Mouse (Mus musculus) midbrain, postnatal 0 days (tissue): ENCODE measurements around the gene Mrpl11. TPM values are rescaled to one million over a fixed set of nuclear protein-coding genes. Genes with fewer than 3 reads are reported as not detected.
A peak's percentile ranks its signal among the peaks of the same experiment; 100 is the strongest.
"Not testable (repeated sequence)": the region's sequence is repeated elsewhere in the genome, so short reads cannot be mapped to it uniquely, and the experiment has no call there.

Source experiments
- ATAC-seq: fragments of 200-750 bp; cut with Nextera tagmentation; 2 replicates; pipeline ENCODE4 v1.8.0; 2017; ENCODE audit warnings: moderate number of reproducible peaks, mild to moderate bottlenecking, moderate TSS enrichment, moderate library complexity; ENCODE audit not compliant: low FRiP score
- DNase-seq: peaks from one replicate; pipeline ENCODE4 v3.0.0-alpha.2; 2015; ENCODE audit warnings: low spot score
- H3K27ac ChIP-seq: fragments of 300-500 bp; sonication (generic); 2 replicates; pipeline ENCODE4 v1.5.1; 2014; ENCODE audit warnings: low read depth, mild to moderate bottlenecking, low read length, mixed read lengths
- H3K27me3 ChIP-seq: fragments of 300-500 bp; sonication (generic); 2 replicates; pipeline ENCODE4 v1.6.1; 2014; ENCODE audit warnings: low read length, control low read depth, mixed read lengths; ENCODE audit not compliant: insufficient read depth
- H3K36me3 ChIP-seq: fragments of 300-500 bp; sonication (generic); 2 replicates; pipeline ENCODE4 v1.6.1; 2014; ENCODE audit warnings: low read length, control low read depth, mixed read lengths; ENCODE audit not compliant: insufficient read depth
- H3K4me1 ChIP-seq: fragments of 300-500 bp; sonication (generic); 2 replicates; pipeline ENCODE4 v1.6.1; 2014; ENCODE audit warnings: mild to moderate bottlenecking, control low read depth, antibody characterized with exemption, low read length, mixed read lengths; ENCODE audit not compliant: insufficient read depth
- H3K4me2 ChIP-seq: fragments of 300-500 bp; sonication (generic); 2 replicates; pipeline ENCODE4 v1.6.1; 2014; ENCODE audit warnings: low read depth, mild to moderate bottlenecking, low read length, mixed read lengths; ENCODE audit not compliant: poor library complexity, severe bottlenecking
- H3K4me3 ChIP-seq: fragments of 300-500 bp; sonication (generic); 2 replicates; pipeline ENCODE4 v1.5.1; 2014; ENCODE audit warnings: low read depth, mild to moderate bottlenecking, low read length, moderate library complexity
- H3K9ac ChIP-seq: fragments of 300-500 bp; sonication (generic); replicated peaks from 2 replicates; pipeline ENCODE4 v1.6.1; 2014; ENCODE audit warnings: mild to moderate bottlenecking, low read length, moderate library complexity, mixed read lengths; ENCODE audit not compliant: poor library complexity, severe bottlenecking
- H3K9me3 ChIP-seq: fragments of 300-500 bp; sonication (generic); 2 replicates; pipeline ENCODE4 v1.6.1; 2016; ENCODE audit warnings: low read length, control low read depth
- CTCF ChIP-seq: IDR thresholded peaks from 2 replicates; pipeline ENCODE4 v1.5.1; 2016; ENCODE audit warnings: antibody characterized with exemption, mild to moderate bottlenecking
- WGBS: fragments of 180-500 bp; shearing (Covaris S2); extraction: QIAGEN DNeasy Blood & Tissue Kit; methylation state at CpG from one replicate; pipeline ENCODE4 v1.1.7; 2014; 5-methylcytosine and 5-hydroxymethylcytosine counted together
- polyA plus RNA-seq: library from polyadenylated mRNA; unstranded; fragments of >200 nt; fragmentation: Nextera tagmentation; extraction: Ambion mirVana; gene quantifications from 2 replicates; pipeline ENCODE4 v1.2.1, GENCODE M21; 2015
- total RNA-seq: library from RNA; depleted of rRNA; stranded (reverse); fragments of >200 nt; gene quantifications from 2 replicates; pipeline ENCODE4 v1.2.3, GENCODE M21; 2014

Mrpl11 gene
- total and polyA plus RNA-seq, 2 experiments from 2014 or later: 93.1 to 145 TPM

GRCm38 (mm10) chr19:4943253-4943588, 18.7 kb upstream of the Mrpl11 start:
- ATAC-seq (no peak; the same call in 1 of the 2 replicates), DNase-seq (no peak)
- 4% methylated on average over 13 of the region's 13 CpGs for WGBS

GRCm38 (mm10) chr19:4945540-4945939, 16.4 kb upstream of the Mrpl11 start:
- H3K27ac ChIP-seq: no peak overlapping the region
- no peak overlapping the region for H3K4me2 ChIP-seq
- no peaks in the 10 kb centered on the region for H3K9me3 ChIP-seq
- 44% methylated on average over 6 of the region's 6 CpGs for WGBS
- H3K36me3 ChIP-seq: no peaks in the 10 kb centered on the region
- H3K27me3 ChIP-seq: no peaks in the 10 kb centered on the region
- ATAC-seq: no peak
- TF ChIP-seq CTCF: no peak
- H3K4me3 ChIP-seq: no peak overlapping the region
- peaks cover 6% of the 10 kb centered on the region; the same call in 1 of the 2 replicates for H3K4me1 ChIP-seq
- H3K9ac ChIP-seq: no peak overlapping the region
- DNase-seq: no peak

More at GRCm38 (mm10) chr19:4943253-4943588, 18.7 kb upstream of the Mrpl11 start:
- Histone ChIP-seq H3K4me3 (peak overlapping the region; percentile 61), H3K27me3 (no peaks in the 10 kb centered on the region), H3K27ac (peak overlapping the region; percentile 83), H3K4me2 (peak overlapping the region; percentile 60), H3K9me3 (no peaks in the 10 kb centered on the region), H3K4me1 (peaks cover 6% of the 10 kb centered on the region; the same call in 1 of the 2 replicates), H3K36me3 (0 out of 2 replicates have a peak, but pooled peaks cover 2% of the 10 kb centered on the region), H3K9ac (peak overlapping the region; percentile 78)
- TF ChIP-seq CTCF: no peak

- not testable (repeated sequence) for H3K4me3 ChIP-seq, H3K4me1 ChIP-seq, H3K9me3 ChIP-seq, H3K9ac ChIP-seq, ATAC-seq, H3K4me2 ChIP-seq, H3K27me3 ChIP-seq, H3K36me3 ChIP-seq, H3K27ac ChIP-seq, DNase-seq
- WGBS: 78% methylated on average over 9 of the region's 9 CpGs
Observed at GRCm38 (mm10) chr19:4948641-4949040, 13.3 kb upstream of the Mrpl11 start.

GRCm38 (mm10) chr19:4968236-4968635, 6.3 kb downstream of the Mrpl11 start:
- H3K9ac ChIP-seq: no peak overlapping the region
- 95% methylated on average over 2 of the region's 2 CpGs for WGBS

GRCm38 (mm10) chr19:4981767-4982166, 19.8 kb downstream of the Mrpl11 start:
- TF ChIP-seq CTCF: peak; percentile 94
- Histone ChIP-seq H3K36me3 (peaks cover 19% of the 10 kb centered on the region), H3K27me3 (peaks cover 29% of the 10 kb centered on the region), H3K9me3 (no peaks in the 10 kb centered on the region), H3K4me1 (no peaks in the 10 kb centered on the region), H3K9ac (no peak overlapping the region), H3K4me3 (no peak overlapping the region), H3K4me2 (no peak overlapping the region), H3K27ac (no peak overlapping the region)
- peak; percentile 80 for DNase-seq
- ATAC-seq: no peak

More at GRCm38 (mm10) chr19:4968236-4968635, 6.3 kb downstream of the Mrpl11 start:
- Histone ChIP-seq H3K4me3 (no peak overlapping the region), H3K27me3 (no peaks in the 10 kb centered on the region), H3K9me3 (no peaks in the 10 kb centered on the region), H3K4me2 (no peak overlapping the region), H3K36me3 (peaks cover 20% of the 10 kb centered on the region), H3K4me1 (no peaks in the 10 kb centered on the region), H3K27ac (no peak overlapping the region)
- ATAC-seq: no peak
- no peak for DNase-seq
- peak; percentile 60 for TF ChIP-seq CTCF

GRCm38 (mm10) chr19:4989013-4989412, 27.1 kb downstream of the Mrpl11 start:
- Histone ChIP-seq H3K27ac (peak overlapping the region; percentile 62; the same call in 1 of the 2 replicates), H3K9me3 (no peaks in the 10 kb centered on the region), H3K27me3 (peaks cover 20% of the 10 kb centered on the region), H3K4me1 (peaks cover 13% of the 10 kb centered on the region; the same call in 1 of the 2 replicates), H3K4me3 (peak overlapping the region; percentile 55), H3K36me3 (peaks cover 22% of the 10 kb centered on the region), H3K9ac (peak overlapping the region; percentile 71; the same call in 1 of the 2 replicates), H3K4me2 (peak overlapping the region; percentile 74)
- WGBS: 4% methylated on average over 13 of the region's 13 CpGs
- peak; percentile 21; the same call in 1 of the 2 replicates for TF ChIP-seq CTCF
- DNase-seq (peak; percentile 74), ATAC-seq (no peak)
